Mouse (Mus musculus) left cerebral cortex, postnatal 10 days (tissue): ENCODE measurements at regions not wholly inside any gene's neighbourhood (a gene's known extent, or its start where the extent isn't known, plus 50 kb on each side); places are given as distances from the start of the nearest gene placed in this dataset.

ENCODE experiments used
- DNase-seq, 2 experiments: peaks; one replicate each; pipeline ENCODE4 v3.0.0; 2021 to 2022; ENCODE audit warnings: low spot score in 2 of 2, mixed read lengths in 1 of 2; ENCODE audit errors: extremely low spot score in 1 of 2
- intact Hi-C: fragments of 180-260 bp; cut with DNase I; formaldehyde crosslinking; loops from one replicate; pipeline ENCODE4 v1.15.1; 2025

DNA sequence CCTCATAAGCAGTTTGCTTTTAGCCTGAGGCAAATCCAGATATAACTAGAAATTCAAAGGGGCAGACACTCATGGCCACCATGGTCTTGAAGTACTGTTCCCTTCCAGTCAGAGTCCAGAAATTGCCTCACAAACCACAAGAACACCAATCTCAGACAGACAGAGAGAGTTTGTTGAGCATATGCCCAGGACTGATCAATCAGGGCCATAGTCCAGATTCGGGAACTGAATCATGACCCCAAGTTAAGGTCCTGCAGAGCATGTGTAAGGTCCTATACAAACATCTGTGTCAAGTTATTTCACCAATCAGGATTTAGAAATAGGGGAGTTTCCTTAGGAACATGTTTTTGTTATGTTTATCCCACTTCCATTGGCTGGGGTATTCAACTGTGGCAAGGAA lies 125.7 kb upstream of the Nampt start:
- intact Hi-C loops = no loop called here
- DNase-seq = no peak

DNA sequence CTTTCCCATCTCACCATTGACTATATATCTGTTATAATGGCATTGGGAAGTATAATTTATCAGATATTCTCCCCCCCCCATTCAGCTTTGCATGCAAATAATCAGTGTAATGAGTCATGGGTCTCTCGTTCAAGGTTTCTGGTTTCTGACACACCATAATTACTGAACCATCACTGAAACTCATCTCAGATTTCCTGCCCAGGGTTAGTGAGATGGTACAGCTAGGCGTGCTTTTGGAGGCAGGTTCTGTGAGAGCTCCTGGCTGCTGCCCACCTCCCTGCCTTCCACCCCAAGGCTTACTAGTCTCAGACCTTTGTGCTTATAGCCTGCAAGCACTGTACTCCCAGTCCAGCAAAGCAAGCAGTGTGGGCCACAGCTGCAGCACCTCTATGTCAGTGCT lies 122.5 kb upstream of the Nampt start:
- no peak for DNase-seq
- intact Hi-C loops = no loop called here

DNA sequence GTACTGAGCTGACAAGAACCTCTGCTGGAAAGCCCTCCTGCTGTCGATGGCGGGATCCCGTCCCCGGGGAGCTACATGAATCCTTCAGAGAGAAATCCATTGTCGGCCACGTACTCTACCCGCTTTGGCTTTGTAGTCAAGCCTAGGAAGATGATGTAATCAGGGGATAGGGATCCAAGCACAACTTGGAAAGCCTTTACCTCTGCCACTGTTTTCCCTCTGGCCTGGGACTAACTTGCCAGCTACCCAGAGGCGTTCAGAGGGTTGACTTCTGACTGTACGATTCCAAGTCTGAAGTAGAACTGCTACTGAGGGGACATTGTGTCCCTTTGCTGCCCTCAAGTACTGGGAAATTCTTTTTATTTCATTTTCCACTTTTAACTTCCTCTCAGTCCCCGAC lies 110.2 kb upstream of the Nampt start:
- intact Hi-C loops = no loop called here

DNA sequence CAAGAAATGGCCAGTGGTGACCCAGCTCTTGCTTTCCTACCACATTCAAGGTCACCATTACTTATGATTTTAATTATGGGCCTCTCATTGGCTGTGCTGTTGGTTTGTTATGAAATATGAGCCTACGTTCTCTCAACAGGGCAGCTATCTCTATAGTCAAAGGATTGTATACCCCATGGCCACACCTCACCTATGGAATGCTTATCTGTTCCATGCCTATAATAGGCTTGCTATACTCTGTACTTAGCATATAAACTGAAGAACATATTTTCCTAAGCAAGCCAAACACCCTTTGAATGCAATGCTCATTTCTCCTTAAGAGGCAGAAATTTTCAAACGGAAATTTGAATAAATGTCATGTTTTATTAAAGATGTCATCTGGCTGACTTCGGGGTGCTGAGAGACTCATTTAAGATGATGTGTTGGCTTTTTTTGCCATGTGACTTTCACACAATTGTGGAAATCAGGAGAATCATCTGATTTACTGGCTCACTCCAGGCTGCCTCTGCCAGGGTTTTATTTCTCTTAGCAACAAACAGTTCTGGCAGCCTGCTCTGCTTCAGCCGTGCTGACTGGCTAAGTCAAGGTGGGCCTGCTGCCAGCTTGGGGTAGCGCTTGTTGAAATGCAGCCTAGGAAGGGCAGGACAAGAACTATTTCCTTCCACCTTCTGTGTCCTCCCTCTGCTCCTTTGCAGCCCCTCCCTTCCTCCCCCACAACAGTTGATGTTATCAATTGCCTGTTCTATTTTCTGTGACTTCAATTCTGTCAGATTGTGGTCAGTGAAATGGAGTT lies 102.0 kb upstream of the Nampt start:
- DNase-seq = peak; percentile 84 to 90
- intact Hi-C loops = no loop called here

More for the DNA sequence above, 110.2 kb upstream of the Nampt start:
- DNase-seq = no peak

DNA sequence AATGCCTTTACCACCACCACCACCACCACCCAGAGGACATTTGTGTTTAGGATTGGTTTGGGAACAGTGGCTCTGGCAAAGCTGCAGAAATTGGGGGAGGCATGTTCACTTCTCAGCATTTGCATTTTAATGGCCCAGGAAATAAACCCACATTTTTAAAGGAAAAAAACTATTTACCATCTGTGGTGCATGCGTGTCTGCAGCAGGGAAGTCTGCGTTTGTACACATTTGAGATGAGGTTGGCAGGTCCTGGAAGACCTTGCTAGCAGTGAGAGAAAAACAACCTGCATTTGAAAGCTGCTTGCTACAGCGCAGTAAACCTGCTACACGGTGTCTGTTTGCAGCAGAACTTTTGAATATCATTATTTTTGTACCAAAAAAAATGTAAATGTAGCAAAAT lies 100.1 kb upstream of the Nampt start:
- intact Hi-C loops = no loop called here
- DNase-seq = no peak

DNA sequence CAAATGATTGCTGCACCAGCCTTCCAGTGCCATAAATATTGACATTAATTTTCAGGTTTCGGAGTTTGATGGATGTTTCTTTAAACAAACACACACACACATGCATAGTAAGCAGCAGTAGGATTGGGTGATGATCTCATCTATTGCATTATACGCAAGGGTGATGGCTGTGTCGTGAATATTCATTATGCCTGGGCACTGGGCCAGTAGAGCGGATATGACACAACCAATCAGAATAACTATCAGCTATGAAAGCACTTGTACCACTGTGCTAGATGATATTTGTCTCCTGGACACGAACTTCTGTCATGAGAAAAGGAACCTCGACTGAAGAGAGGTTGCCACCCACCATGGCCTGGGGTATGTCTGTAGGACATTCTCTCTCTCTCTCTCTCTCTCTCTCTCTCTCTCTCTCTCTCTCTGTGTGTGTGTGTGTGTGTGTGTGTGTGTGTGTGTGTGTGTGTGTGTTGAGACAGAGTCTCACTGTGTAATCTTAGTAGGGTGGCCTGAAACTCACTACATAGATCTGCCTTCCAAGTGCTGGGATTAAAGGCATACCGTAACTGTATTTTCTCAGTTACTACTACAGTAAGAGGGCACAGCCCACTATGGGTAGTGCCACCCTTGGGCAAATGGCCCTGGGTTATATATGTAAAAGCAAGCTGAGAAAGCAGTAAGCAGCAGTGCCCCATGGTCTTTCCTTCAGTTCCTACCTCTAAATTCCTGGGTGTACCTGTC lies 94.7 kb upstream of the Nampt start:
- peak; percentile 27 to 28 for DNase-seq

DNA sequence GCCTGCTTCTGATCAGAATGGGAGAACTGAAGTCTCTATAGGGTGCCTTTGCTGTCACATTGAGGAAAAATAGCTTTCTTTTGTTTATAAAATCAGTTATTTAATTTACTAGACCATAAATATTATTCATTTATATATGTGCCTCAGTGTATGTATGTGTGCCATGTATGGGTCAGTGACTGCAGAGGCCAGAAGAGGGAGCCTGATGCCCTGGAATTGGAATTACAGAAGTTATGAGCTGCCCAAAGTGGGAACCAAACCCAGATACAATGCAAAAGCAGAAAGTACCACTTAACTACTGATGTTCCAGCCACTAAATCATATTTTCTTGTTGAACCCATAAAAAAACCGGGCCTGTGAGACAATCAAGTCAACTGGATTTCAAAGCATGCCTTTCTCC lies 91.8 kb upstream of the Nampt start:
- intact Hi-C loops = no loop called here
- DNase-seq = no peak

More for the DNA sequence above, 94.7 kb upstream of the Nampt start:
- intact Hi-C loops = no loop called here

DNA sequence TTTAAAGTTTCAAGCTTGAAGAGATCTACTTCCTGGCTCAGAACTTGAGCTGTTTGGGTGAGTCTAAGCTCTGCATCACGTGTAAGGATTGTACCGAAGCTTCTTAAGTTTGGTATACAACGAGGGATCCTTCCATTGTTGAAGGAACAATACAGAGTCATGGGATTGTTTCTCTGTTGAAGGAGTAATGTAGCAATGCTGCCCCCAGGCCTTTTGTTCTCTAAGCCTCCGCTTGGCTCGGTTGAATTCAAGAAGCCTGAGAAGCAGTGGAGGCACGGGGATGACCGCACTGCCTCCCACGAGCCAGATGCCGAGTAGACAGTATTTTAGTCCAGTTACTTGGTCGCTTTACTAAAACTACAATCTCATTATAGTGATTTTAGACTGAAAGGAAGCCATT lies 90.9 kb upstream of the Nampt start:
- intact Hi-C loops = no loop called here
- no peak for DNase-seq

DNA sequence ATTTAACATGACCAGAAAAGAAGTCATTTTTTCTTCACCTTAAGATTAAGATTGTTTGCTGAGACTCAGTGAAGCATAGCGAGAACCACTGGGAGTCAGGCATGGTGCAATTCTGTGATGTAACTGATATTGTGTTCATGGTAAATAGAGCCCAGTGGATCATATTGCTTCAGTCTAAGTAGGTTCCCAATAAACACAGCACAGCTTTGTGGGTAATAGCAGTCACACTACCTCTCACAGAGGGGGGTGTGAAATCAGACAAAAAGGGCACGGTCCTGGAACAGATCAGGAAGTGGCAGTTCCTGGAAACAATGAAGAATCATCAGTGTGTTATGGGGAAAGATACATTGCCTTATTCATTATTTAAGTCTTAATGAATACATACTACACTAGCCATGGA lies 84.1 kb upstream of the Nampt start:
- no peak for DNase-seq
- intact Hi-C loops = no loop called here

DNA sequence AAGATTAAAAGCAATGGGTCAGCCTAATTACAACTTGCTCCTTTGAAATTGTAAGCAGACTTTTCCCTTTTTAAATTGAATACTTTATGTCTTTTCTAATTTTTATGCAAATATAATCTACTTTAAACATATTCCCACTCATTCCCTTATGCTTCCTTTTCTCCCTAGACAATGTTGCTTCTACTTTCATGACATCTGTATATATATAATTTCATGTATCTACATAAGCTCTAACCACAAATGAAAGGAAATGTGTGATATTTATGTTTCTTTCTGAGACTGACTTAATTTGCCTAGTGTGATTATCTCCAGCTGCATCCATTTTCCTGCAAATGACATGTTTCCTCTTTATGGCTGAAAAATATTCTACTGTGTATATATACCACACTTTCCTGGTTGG lies 77.9 kb upstream of the Nampt start:
- no peak for DNase-seq
- intact Hi-C loops = no loop called here

DNA sequence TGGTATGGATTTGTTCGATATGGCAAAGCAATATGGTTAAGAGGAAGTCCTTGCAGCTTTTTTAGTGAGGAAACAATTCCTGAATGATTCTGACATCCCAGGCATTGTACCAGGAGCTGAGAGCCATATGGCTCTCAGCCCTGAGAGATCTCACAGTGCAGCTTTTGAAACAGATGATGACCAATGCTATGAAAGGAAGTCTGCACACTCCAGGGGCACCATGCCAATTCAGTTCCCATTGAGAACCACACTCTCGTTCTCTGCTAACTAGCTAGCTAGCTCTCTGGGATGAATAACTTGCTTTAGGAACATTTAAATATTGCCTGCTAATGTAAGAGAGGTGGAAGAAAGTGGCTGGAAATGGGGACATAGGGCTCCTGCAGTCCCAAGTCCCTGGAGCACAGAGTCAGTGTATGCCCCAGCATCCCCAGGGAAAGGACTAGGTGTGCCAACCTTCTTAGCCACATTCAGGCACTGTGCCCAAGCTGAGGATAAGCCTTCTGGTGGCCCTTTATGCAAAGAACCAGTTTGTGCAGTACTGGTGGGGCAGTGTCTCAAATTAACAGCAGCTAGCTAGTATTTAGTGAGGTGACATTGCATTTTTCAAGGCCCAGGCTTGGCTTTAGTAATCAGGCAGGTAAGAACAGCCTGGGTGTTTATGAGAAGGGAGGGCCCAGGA lies 61.8 kb upstream of the Nampt start:
- DNase-seq = peak; percentile 60 to 62
- intact Hi-C loops = no loop called here

DNA sequence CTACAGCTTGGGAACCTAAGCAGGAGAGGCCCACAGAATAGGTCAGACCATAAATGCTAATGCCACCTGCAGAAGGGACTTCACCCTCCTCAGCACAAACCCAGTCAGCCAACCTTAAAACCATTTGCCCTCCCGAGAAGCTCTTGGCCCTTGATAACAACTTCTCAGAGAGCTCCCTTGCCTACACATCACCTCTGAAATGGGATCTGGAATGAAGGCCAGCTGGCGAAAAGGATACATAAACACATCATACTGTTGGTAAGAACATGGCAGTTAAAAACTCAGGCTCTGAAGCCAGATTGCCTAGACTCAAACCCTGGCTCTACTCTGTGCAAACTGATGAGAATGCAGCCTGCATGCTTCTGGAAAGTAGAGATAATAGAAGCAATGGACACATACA lies 61.2 kb upstream of the Nampt start:
- intact Hi-C loops = no loop called here

DNA sequence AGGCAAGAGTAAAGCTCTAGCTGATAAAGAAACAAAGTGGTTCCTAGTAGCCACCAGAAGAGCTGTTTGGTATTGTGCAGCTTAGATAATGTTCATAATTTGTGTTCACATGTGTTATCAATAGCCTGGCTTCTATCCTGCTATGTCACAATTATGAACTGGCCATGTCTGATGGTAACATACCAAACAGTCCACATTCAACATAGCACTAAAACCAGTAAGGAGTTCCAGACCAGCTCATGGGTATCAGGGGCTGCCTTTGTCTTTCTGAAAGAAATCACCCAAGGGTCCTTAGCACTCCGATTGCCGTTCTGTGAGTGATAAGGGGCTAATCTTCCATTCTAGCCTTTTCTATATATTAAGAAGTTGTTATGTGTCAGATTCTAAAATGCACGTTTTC lies 58.7 kb upstream of the Nampt start:
- intact Hi-C loops = no loop called here
- no peak for DNase-seq

More for the DNA sequence above, 61.2 kb upstream of the Nampt start:
- no peak for DNase-seq

DNA sequence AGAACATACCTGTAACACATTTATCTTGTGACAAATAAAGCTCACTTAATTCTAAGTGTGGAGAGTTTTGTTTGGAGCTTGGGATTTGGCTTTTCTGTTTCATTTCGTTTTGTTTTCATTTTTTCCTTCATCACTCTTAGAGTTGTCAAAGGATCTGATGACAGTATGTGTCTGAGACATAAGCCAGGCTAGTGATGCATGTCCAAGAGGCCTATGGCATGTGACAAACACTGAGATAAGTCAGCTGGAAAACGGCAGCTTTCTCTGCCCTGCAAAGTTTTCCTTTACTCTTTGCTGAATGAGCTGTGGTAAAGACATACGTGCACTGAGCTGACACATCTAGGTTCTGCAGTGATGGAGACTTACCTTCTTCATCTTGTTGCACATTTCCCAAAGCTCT lies 58.3 kb upstream of the Nampt start:
- intact Hi-C loops = no loop called here
- no peak for DNase-seq

DNA sequence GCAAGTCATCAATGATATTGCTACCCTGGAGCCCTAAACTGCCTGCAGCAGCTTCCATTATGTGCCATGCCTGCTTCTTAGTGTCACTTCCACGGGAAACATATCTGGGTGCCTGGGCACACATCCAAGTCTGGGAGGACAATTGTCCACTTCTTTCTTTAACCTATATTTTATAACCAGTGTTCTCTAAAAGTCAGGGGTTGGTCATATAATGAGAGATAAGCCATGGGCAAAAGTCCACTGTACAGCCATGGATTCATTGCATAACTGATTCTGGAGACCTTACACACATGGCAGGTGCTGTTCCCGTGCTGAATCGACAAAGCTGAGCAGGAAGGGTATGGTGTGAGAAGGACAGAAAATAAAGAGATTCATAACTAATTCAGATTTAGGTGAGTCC lies 55.1 kb upstream of the Nampt start:
- no peak for DNase-seq
- intact Hi-C loops = no loop called here

DNA sequence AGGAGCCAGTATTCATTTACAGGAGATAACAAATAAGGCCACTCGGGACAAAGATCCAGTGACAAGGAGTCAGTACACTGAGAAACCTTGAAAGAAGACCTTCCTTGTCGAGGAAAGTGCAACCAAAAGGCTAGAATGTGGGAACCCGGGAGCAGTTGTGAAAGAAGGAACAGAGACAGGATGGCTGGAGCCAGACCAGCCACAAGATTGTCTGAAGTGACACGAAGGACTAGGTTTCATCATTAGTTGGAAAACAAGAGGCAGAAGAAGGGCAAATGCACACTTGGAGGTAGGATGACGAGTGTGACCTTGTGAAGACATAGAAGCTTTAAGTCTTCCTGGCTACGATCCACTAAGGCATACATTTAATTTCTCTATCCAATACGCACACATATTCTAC lies 54.6 kb upstream of the Nampt start:
- intact Hi-C loops = no loop called here
- no peak for DNase-seq

DNA sequence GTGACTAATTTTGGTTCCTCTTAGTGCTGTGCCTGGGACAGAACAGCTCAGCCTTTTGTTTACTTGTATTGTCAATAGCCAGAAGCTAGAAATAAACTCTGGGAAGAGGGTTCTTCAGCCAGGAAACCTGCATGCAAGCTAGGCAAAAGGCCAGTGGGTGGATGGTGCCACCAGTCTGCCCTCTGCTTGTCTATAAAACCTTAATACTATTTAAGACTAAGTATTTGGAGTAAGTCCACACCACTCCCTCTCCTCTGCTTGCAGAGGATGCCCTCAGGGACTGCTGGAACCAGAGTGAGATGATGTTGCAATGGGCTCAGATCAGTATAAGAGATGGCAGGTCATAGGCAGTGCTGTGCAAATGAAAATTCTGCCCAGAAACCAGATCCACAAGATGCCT lies 53.5 kb upstream of the Nampt start:
- intact Hi-C loops = no loop called here
- no peak for DNase-seq

DNA sequence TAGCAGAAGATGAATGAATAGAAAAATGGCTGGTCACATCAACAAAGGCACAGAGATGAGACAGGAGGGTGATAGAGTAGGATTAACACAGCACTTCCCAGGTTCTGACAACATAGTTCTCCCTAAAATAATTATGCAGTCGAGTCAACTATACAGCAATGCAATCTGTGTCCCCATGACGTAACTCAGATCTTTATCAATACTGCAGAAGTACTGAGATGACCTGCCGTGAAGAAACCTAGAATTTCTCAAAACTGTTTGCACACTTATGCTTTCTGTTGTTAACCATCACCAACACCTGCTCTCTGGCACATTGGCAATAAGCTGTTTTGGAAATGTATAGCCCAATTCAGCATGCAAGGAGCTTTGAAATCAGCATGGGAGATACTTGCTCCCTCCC lies 52.8 kb upstream of the Nampt start:
- intact Hi-C loops = no loop called here

DNA sequence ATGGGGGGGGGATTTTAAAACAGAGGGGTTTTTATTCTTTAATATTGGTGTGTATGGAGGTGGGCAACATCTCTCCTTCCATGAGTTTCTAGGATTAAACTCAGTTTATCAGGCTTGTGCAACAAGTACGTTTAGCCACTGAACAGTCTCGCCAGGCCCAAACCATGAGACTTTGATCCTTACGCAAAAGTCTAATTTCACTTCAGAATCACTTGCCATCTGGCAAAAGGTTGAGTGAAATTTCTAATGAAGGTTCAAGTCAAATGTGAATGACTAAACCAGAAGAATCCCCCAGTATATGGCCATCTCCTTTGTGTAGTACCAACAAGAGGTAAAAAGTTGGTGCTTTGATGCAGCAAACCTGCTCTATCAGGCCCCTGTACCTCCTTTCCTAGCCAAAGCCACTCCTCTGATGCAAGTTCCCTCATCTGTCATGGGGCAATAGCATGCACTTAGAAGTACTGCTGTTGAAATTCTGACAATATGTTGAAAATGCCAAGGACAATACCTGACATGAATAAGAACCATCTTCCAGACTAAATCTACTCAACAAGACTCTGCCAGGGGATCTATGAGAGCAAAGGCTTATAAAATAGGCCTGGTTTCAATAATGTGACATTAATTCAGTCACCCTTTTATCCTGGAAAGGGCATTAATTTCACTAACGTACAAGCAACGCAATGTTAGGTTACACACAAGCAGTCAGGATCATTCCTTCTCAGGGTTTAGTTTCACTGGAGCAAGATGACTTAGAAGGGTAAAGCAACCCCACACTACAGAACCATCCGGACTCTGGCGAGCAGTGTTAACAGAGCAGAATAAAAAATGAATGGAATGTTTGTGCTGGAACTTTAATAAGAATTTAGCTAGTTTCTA lies 51.9 kb upstream of the Nampt start:
- no peak for DNase-seq
- intact Hi-C loops = no loop called here

More for the DNA sequence above, 52.8 kb upstream of the Nampt start:
- no peak for DNase-seq
